Mouse (Mus musculus): ENCODE data around the gene Rin3. TPM values are rescaled to one million over a fixed set of nuclear protein-coding genes. Genes with fewer than 3 reads are reported as not detected.

Rin3 gene
- polyA plus RNA-seq, 1 experiment, result 25.4 TPM

- H3K4me1 ChIP-seq (replicated peaks; ENCODE audit: control insufficient read depth, insufficient read depth, low read length), result peaks cover 1% of the 10 kb centered on the region
- 89% methylated on average over 4 of the region's 4 CpGs for WGBS
- H3K27me3 ChIP-seq (ENCODE audit: control insufficient read depth, insufficient read depth, low read length), result no peaks in the 10 kb centered on the region
- H3K27ac ChIP-seq (ENCODE audit: control insufficient read depth, insufficient read depth, low read length), result no peak overlapping the region
- no peak for TF ChIP-seq POLR2A (IDR thresholded peaks at IDR 0.05; ENCODE audit: control insufficient read depth, extremely low read depth, insufficient read depth, low read length, poor library complexity)
- TF ChIP-seq CTCF (IDR thresholded peaks at IDR 0.05; ENCODE audit: borderline replicate concordance, control insufficient read depth, extremely low read depth, insufficient read depth, low read length, poor library complexity), result no peak
- no peak overlapping the region for H3K4me3 ChIP-seq (ENCODE audit: control insufficient read depth, insufficient read depth, low read length)
- no peaks in the 10 kb centered on the region for H3K36me3 ChIP-seq (ENCODE audit: control insufficient read depth, insufficient read depth, low read length)
- DNase-seq, result no peak
Measured at GRCm38 (mm10) chr12:102430228-102430627, 147.4 kb downstream of the Rin3 start.

- no peaks in the 10 kb centered on the region for H3K4me1 ChIP-seq (replicated peaks; ENCODE audit: control insufficient read depth, insufficient read depth, low read length)
- H3K4me3 ChIP-seq (ENCODE audit: control insufficient read depth, insufficient read depth, low read length), result no peak overlapping the region
- TF ChIP-seq CTCF (IDR thresholded peaks at IDR 0.05; ENCODE audit: borderline replicate concordance, control insufficient read depth, extremely low read depth, insufficient read depth, low read length, poor library complexity), result no peak
- TF ChIP-seq POLR2A (IDR thresholded peaks at IDR 0.05; ENCODE audit: control insufficient read depth, extremely low read depth, insufficient read depth, low read length, poor library complexity), result no peak
- H3K27me3 ChIP-seq (ENCODE audit: control insufficient read depth, insufficient read depth, low read length), result no peaks in the 10 kb centered on the region
- no peak for DNase-seq
- whole genome bisulfite sequencing, result 91% methylated on average over 12 of the region's 12 CpGs
- H3K36me3 ChIP-seq (ENCODE audit: control insufficient read depth, insufficient read depth, low read length), result no peaks in the 10 kb centered on the region
- H3K27ac ChIP-seq (ENCODE audit: control insufficient read depth, insufficient read depth, low read length), result no peak overlapping the region
Measured at GRCm38 (mm10) chr12:102432238-102432637, 149.4 kb downstream of the Rin3 start.

GRCm38 (mm10) chr12:102434107-102434506, 151.3 kb downstream of the Rin3 start:
- WGBS, result 93% methylated on average over 4 of the region's 4 CpGs

GRCm38 (mm10) chr12:102436939-102437526, 154.2 kb downstream of the Rin3 start:
- no peak overlapping the region for H3K4me3 ChIP-seq (ENCODE audit: control insufficient read depth, insufficient read depth, low read length)
- 86% methylated on average over 10 of the region's 10 CpGs for WGBS
- peaks cover 7% of the 10 kb centered on the region for H3K4me1 ChIP-seq (replicated peaks; ENCODE audit: control insufficient read depth, insufficient read depth, low read length)
- no peaks in the 10 kb centered on the region for H3K36me3 ChIP-seq (ENCODE audit: control insufficient read depth, insufficient read depth, low read length)
- no peaks in the 10 kb centered on the region for H3K27me3 ChIP-seq (ENCODE audit: control insufficient read depth, insufficient read depth, low read length)
- TF ChIP-seq POLR2A (IDR thresholded peaks at IDR 0.05; ENCODE audit: control insufficient read depth, extremely low read depth, insufficient read depth, low read length, poor library complexity) (no peak), CTCF (IDR thresholded peaks at IDR 0.05; ENCODE audit: borderline replicate concordance, control insufficient read depth, extremely low read depth, insufficient read depth, low read length, poor library complexity) (no peak)
- no peak overlapping the region for H3K27ac ChIP-seq (ENCODE audit: control insufficient read depth, insufficient read depth, low read length)
- no peak for DNase-seq

More at GRCm38 (mm10) chr12:102434107-102434506, 151.3 kb downstream of the Rin3 start:
- DNase-seq, result no peak
- TF ChIP-seq POLR2A (IDR thresholded peaks at IDR 0.05; ENCODE audit: control insufficient read depth, extremely low read depth, insufficient read depth, low read length, poor library complexity), result no peak
- TF ChIP-seq CTCF (IDR thresholded peaks at IDR 0.05; ENCODE audit: borderline replicate concordance, control insufficient read depth, extremely low read depth, insufficient read depth, low read length, poor library complexity), result no peak
- Histone ChIP-seq H3K27ac (ENCODE audit: control insufficient read depth, insufficient read depth, low read length) (no peak overlapping the region), H3K4me1 (replicated peaks; ENCODE audit: control insufficient read depth, insufficient read depth, low read length) (0 out of 2 replicates have a peak, but pooled peaks cover 1% of the 10 kb centered on the region), H3K27me3 (ENCODE audit: control insufficient read depth, insufficient read depth, low read length) (no peaks in the 10 kb centered on the region), H3K36me3 (ENCODE audit: control insufficient read depth, insufficient read depth, low read length) (no peaks in the 10 kb centered on the region), H3K4me3 (ENCODE audit: control insufficient read depth, insufficient read depth, low read length) (no peak overlapping the region)

GRCm38 (mm10) chr12:102437952-102438351, 155.1 kb downstream of the Rin3 start:
- no peak for DNase-seq
- H3K27me3 ChIP-seq (ENCODE audit: control insufficient read depth, insufficient read depth, low read length), result no peaks in the 10 kb centered on the region
- peaks cover 7% of the 10 kb centered on the region for H3K4me1 ChIP-seq (replicated peaks; ENCODE audit: control insufficient read depth, insufficient read depth, low read length)
- TF ChIP-seq POLR2A (IDR thresholded peaks at IDR 0.05; ENCODE audit: control insufficient read depth, extremely low read depth, insufficient read depth, low read length, poor library complexity), result no peak
- TF ChIP-seq CTCF (IDR thresholded peaks at IDR 0.05; ENCODE audit: borderline replicate concordance, control insufficient read depth, extremely low read depth, insufficient read depth, low read length, poor library complexity), result no peak
- no peaks in the 10 kb centered on the region for H3K36me3 ChIP-seq (ENCODE audit: control insufficient read depth, insufficient read depth, low read length)
- H3K4me3 ChIP-seq (ENCODE audit: control insufficient read depth, insufficient read depth, low read length), result no peak overlapping the region
- 90% methylated on average over 5 of the region's 5 CpGs for WGBS
- H3K27ac ChIP-seq (ENCODE audit: control insufficient read depth, insufficient read depth, low read length), result no peak overlapping the region

GRCm38 (mm10) chr12:102438983-102439631, 156.3 kb downstream of the Rin3 start:
- TF ChIP-seq CTCF (IDR thresholded peaks at IDR 0.05; ENCODE audit: borderline replicate concordance, control insufficient read depth, extremely low read depth, insufficient read depth, low read length, poor library complexity), result no peak
- no peak for TF ChIP-seq POLR2A (IDR thresholded peaks at IDR 0.05; ENCODE audit: control insufficient read depth, extremely low read depth, insufficient read depth, low read length, poor library complexity)
- Histone ChIP-seq H3K4me3 (ENCODE audit: control insufficient read depth, insufficient read depth, low read length) (peak overlapping the region; percentile 58), H3K36me3 (ENCODE audit: control insufficient read depth, insufficient read depth, low read length) (no peaks in the 10 kb centered on the region), H3K27ac (ENCODE audit: control insufficient read depth, insufficient read depth, low read length) (no peak overlapping the region), H3K27me3 (ENCODE audit: control insufficient read depth, insufficient read depth, low read length) (no peaks in the 10 kb centered on the region), H3K4me1 (replicated peaks; ENCODE audit: control insufficient read depth, insufficient read depth, low read length) (peaks cover 7% of the 10 kb centered on the region)
- DNase-seq, result no peak
- 4% methylated on average over 20 of the region's 20 CpGs for WGBS
